In genomic region chr10:75595981-75596380, GRCm38 (mm10) we compare ENCODE assay signal across 10 mouse cellular contexts. TPM values are rescaled to one million over a fixed set of nuclear protein-coding genes. Genes with fewer than 3 reads are reported as not detected.
DNase-seq lines count a peak whose midpoint lies in the region; ATAC-seq and TF ChIP-seq lines count a peak whose summit lies in the region.
"Had no signal": no experiment of that assay in that cellular context is flagged by ENCODE, and none has a peak within 500 bp of the region (broad histone marks: within the 10 kb centered on the region; RNA-seq: fewer than 3 reads in every experiment).

No protein-coding gene starts in this region.

- no peak for TF ChIP-seq CTCF in cerebellum, adult 2 months (IDR thresholded peaks at IDR 0.05; ENCODE audit: borderline replicate concordance, insufficient read depth, low read depth, low read length)
- TF ChIP-seq CTCF in midbrain, postnatal 0 days (IDR thresholded peaks at IDR 0.05), result no peak

- H3K36me3 ChIP-seq in midbrain, postnatal 0 days (ENCODE audit: insufficient read depth, low read length), result no peaks in the 10 kb centered on the region
- no peaks in the 10 kb centered on the region for H3K36me3 ChIP-seq in midbrain, embryonic 15.5 days (replicated peaks)
- H3K36me3 ChIP-seq: lung, embryonic 15.5 days; neural tube, embryonic 15.5 days had no signal

- DNase-seq in cerebellum, adult 2 months, result peak; percentile 37 to 49
- no peak for DNase-seq in cerebellum, adult 9-11 months
- peak; percentile 30 for DNase-seq in midbrain, postnatal 0 days (ENCODE audit: low spot score)
- peak; percentile 76 to 80 for DNase-seq in heart, postnatal 36 days
- no peak for DNase-seq in right cerebral cortex, postnatal 25 days
- DNase-seq in spleen, postnatal 10 days (ENCODE audit: low spot score in 2 of 2), result no peak

- H3K4me1 ChIP-seq in cerebellum, adult 2 months (ENCODE audit: control insufficient read depth, insufficient read depth, low read length), result no peaks in the 10 kb centered on the region
- H3K4me1 ChIP-seq in midbrain, postnatal 0 days (ENCODE audit: insufficient read depth, low read length), result no peaks in the 10 kb centered on the region
- no peaks in the 10 kb centered on the region for H3K4me1 ChIP-seq in midbrain, embryonic 15.5 days
- H3K4me1 ChIP-seq: neural tube, embryonic 15.5 days had no signal

- H3K9ac ChIP-seq in midbrain, postnatal 0 days (replicated peaks; ENCODE audit: low read length, poor library complexity, severe bottlenecking), result no peak overlapping the region
- H3K9ac ChIP-seq in midbrain, embryonic 15.5 days, result no peak overlapping the region
- H3K9ac ChIP-seq: lung, embryonic 15.5 days; neural tube, embryonic 15.5 days had no signal

- ATAC-seq in midbrain, postnatal 0 days (ENCODE audit: low FRiP score), result no peak
- ATAC-seq in midbrain, embryonic 15.5 days (replicated peaks), result no peak
- no peak for ATAC-seq in granulocyte monocyte progenitor cell, adult 5-6 weeks (replicated peaks; ENCODE audit: poor library complexity, severe bottlenecking)

- no peaks in the 10 kb centered on the region for H3K9me3 ChIP-seq in midbrain, postnatal 0 days (ENCODE audit: low read length)
- peaks cover 3% of the 10 kb centered on the region; the same call in 1 of the 2 replicates for H3K9me3 ChIP-seq in midbrain, embryonic 15.5 days
- H3K9me3 ChIP-seq: neural tube, embryonic 15.5 days had no signal

- H3K27me3 ChIP-seq in cerebellum, adult 2 months (ENCODE audit: control insufficient read depth, insufficient read depth, low read length), result no peaks in the 10 kb centered on the region
- H3K27me3 ChIP-seq in midbrain, postnatal 0 days (ENCODE audit: insufficient read depth, low read length), result no peaks in the 10 kb centered on the region
- H3K27me3 ChIP-seq in midbrain, embryonic 15.5 days (replicated peaks), result no peaks in the 10 kb centered on the region
- H3K27me3 ChIP-seq: lung, embryonic 15.5 days; neural tube, embryonic 15.5 days had no signal

- intact Hi-C loops in heart, postnatal 36 days (cut with DNase I), result no loop called here

- no peak overlapping the region for H3K27ac ChIP-seq in cerebellum, adult 2 months (ENCODE audit: insufficient read depth, low read length)
- H3K27ac ChIP-seq in midbrain, postnatal 0 days (ENCODE audit: low read depth, low read length), result no peak overlapping the region
- no peak overlapping the region for H3K27ac ChIP-seq in midbrain, embryonic 15.5 days
- H3K27ac ChIP-seq: lung, embryonic 15.5 days; neural tube, embryonic 15.5 days had no signal

- H3K4me2 ChIP-seq in midbrain, postnatal 0 days (ENCODE audit: low read depth, low read length, poor library complexity, severe bottlenecking), result no peak overlapping the region
- no peak overlapping the region for H3K4me2 ChIP-seq in midbrain, embryonic 15.5 days
- H3K4me2 ChIP-seq: lung, embryonic 15.5 days; neural tube, embryonic 15.5 days had no signal

- no peak overlapping the region for H3K4me3 ChIP-seq in cerebellum, adult 2 months (replicated peaks; ENCODE audit: insufficient read depth, low read depth, low read length)
- no peak overlapping the region for H3K4me3 ChIP-seq in midbrain, postnatal 0 days (ENCODE audit: low read depth, low read length)
- no peak overlapping the region for H3K4me3 ChIP-seq in midbrain, embryonic 15.5 days
- H3K4me3 ChIP-seq: lung, embryonic 15.5 days; neural tube, embryonic 15.5 days had no signal

- WGBS in cerebellum, adult 2 months, result 32% methylated on average over 8 of the region's 8 CpGs
- WGBS in midbrain, postnatal 0 days, result 82% methylated on average over 8 of the region's 8 CpGs
- WGBS in midbrain, embryonic 15.5 days, result 86% methylated on average over 8 of the region's 8 CpGs

- no peak for TF ChIP-seq POLR2A in cerebellum, adult 2 months (IDR thresholded peaks at IDR 0.05; ENCODE audit: borderline replicate concordance, insufficient read depth, low read length)

RNA-seq across cellular contexts. Expression of gene Ggt5, which starts 6.8 kb away (rescaled TPM):
- polyA plus RNA-seq in cerebellum, adult 2 months (2012; rRNA removed), result 4.0 and 6.2 TPM in 2 replicates
- total RNA-seq in midbrain, postnatal 0 days (2014; rRNA removed), result 5.8 and 9.1 TPM in 2 replicates
- 1.3 and 2.4 TPM in 2 replicates for polyA plus RNA-seq in midbrain, postnatal 0 days (2015; fragmentation: Nextera tagmentation; extraction: Ambion mirVana)
- 2.2 and 3.4 TPM in 2 replicates for polyA plus RNA-seq in midbrain, embryonic 15.5 days (2015; fragmentation: Nextera tagmentation; extraction: Ambion mirVana)
- total RNA-seq in heart, postnatal 36 days (2021), result 1 to 10 TPM; 5.4 to 9.0 TPM
- total RNA-seq in granulocyte monocyte progenitor cell, adult 5-6 weeks (2014; fragmentation: Nextera tagmentation), result 2.3 and 6.4 TPM in 2 replicates
- 2.4 and 3.6 TPM in 2 replicates for total RNA-seq in granulocyte monocyte progenitor cell, adult 5-6 weeks (2017)

RNA-seq across cellular contexts. Expression of gene Ggt1, which starts 34.6 kb away (rescaled TPM):
- polyA plus RNA-seq in cerebellum, adult 2 months (2012; rRNA removed), result 3.2 and 3.5 TPM in 2 replicates
- 1.4 and 5.4 TPM in 2 replicates for total RNA-seq in midbrain, postnatal 0 days (2014; rRNA removed)
- 1.0 and 2.0 TPM in 2 replicates for polyA plus RNA-seq in midbrain, postnatal 0 days (2015; fragmentation: Nextera tagmentation; extraction: Ambion mirVana)
- polyA plus RNA-seq in midbrain, embryonic 15.5 days (2015; fragmentation: Nextera tagmentation; extraction: Ambion mirVana), result 1.2 and 1.7 TPM in 2 replicates
- total RNA-seq in heart, postnatal 36 days (2021), result not detected
- 1.7 TPM in 1 of 2 replicates, not detected in the other for total RNA-seq in granulocyte monocyte progenitor cell, adult 5-6 weeks (2014; fragmentation: Nextera tagmentation)
- total RNA-seq in granulocyte monocyte progenitor cell, adult 5-6 weeks (2017), result 1.7 TPM in 1 of 2 replicates, not detected in the other

RNA-seq across cellular contexts. Expression of gene Lrrc75b, which starts 35.9 kb away (rescaled TPM):
- 22.3 and 23.8 TPM in 2 replicates for polyA plus RNA-seq in cerebellum, adult 2 months (2012; rRNA removed)
- 41.4 and 44.2 TPM in 2 replicates for total RNA-seq in midbrain, postnatal 0 days (2014; rRNA removed)
- polyA plus RNA-seq in midbrain, postnatal 0 days (2015; fragmentation: Nextera tagmentation; extraction: Ambion mirVana), result 37.5 and 39.5 TPM in 2 replicates
- 41.0 and 44.8 TPM in 2 replicates for polyA plus RNA-seq in midbrain, embryonic 15.5 days (2015; fragmentation: Nextera tagmentation; extraction: Ambion mirVana)
- 1 to 10 TPM; 1.1 to 1.5 TPM for total RNA-seq in heart, postnatal 36 days (2021)
- total RNA-seq in granulocyte monocyte progenitor cell, adult 5-6 weeks (2014; fragmentation: Nextera tagmentation), result not detected in 2 replicates
- total RNA-seq in granulocyte monocyte progenitor cell, adult 5-6 weeks (2017), result not detected in 2 replicates

RNA-seq across cellular contexts. Expression of gene Susd2, which starts 47.8 kb away (rescaled TPM):
- polyA plus RNA-seq in cerebellum, adult 2 months (2012; rRNA removed), result 18.5 and 22.0 TPM in 2 replicates
- total RNA-seq in midbrain, postnatal 0 days (2014; rRNA removed), result 7.8 and 10.7 TPM in 2 replicates
- 4.8 and 6.4 TPM in 2 replicates for polyA plus RNA-seq in midbrain, postnatal 0 days (2015; fragmentation: Nextera tagmentation; extraction: Ambion mirVana)
- polyA plus RNA-seq in midbrain, embryonic 15.5 days (2015; fragmentation: Nextera tagmentation; extraction: Ambion mirVana), result 3.0 and 4.1 TPM in 2 replicates
- 1 to 10 TPM; 1.4 to 1.8 TPM for total RNA-seq in heart, postnatal 36 days (2021)
- total RNA-seq in granulocyte monocyte progenitor cell, adult 5-6 weeks (2014; fragmentation: Nextera tagmentation), result 0.26 TPM in 1 of 2 replicates, not detected in the other
- total RNA-seq in granulocyte monocyte progenitor cell, adult 5-6 weeks (2017), result not detected in 2 replicates

Comparison
In these comparisons a context has a peak if more than half of its experiments do, and no peak if none do; other contexts are left out.
1. DNase-seq: peak in cerebellum, adult 2 months (2 of 2), midbrain, postnatal 0 days (single experiment) and heart, postnatal 36 days (2 of 2); none in cerebellum, adult 9-11 months (single experiment), right cerebral cortex, postnatal 25 days (single experiment) and spleen, postnatal 10 days (0 of 2).
2. RNA of gene Lrrc75b, which starts 35.9 kb away (total RNA-seq): 41.4 to 44.2 TPM in midbrain, postnatal 0 days; 1.1 to 1.5 TPM in heart, postnatal 36 days and not detected in granulocyte monocyte progenitor cell, adult 5-6 weeks; every median in the first group is over 10 times any median in the second.